Comparison of ENCODE assay signal across 8 mouse cellular contexts in genomic region chr14:55578668-55579269, GRCm38 (mm10). TPM values are rescaled to one million over a fixed set of nuclear protein-coding genes. Genes with fewer than 3 reads are reported as not detected.
DNase-seq lines count a peak whose midpoint lies in the region; ATAC-seq and TF ChIP-seq lines count a peak whose summit lies in the region.

No protein-coding gene starts in this region.

- no peak for TF ChIP-seq CTCF in testis, adult 2 months (IDR thresholded peaks at IDR 0.05; ENCODE audit: control insufficient read depth, insufficient read depth, insufficient replicate concordance, low read depth, low read length)

- DNase-seq in frontal cortex, postnatal 14 days (ENCODE audit: low spot score in 2 of 2), result no peak
- DNase-seq in forebrain, embryonic 10.5 days (ENCODE audit: extremely low spot score, low spot score), result no peak
- no peak for DNase-seq in limb, embryonic 14.5 days (ENCODE audit: low spot score)

- peaks cover 32% of the 10 kb centered on the region for H3K4me1 ChIP-seq in forebrain, embryonic 10.5 days
- peaks cover 29% of the 10 kb centered on the region for H3K4me1 ChIP-seq in hindbrain, embryonic 13.5 days (replicated peaks)
- peaks cover 9% of the 10 kb centered on the region for H3K4me1 ChIP-seq in limb, embryonic 14.5 days (ENCODE audit: control insufficient read depth, insufficient read depth, low read length)
- H3K4me1 ChIP-seq in midbrain, embryonic 12.5 days, result peaks cover 15% of the 10 kb centered on the region
- H3K4me1 ChIP-seq in testis, adult 2 months (ENCODE audit: control insufficient read depth, insufficient read depth, low read length), result peaks cover 23% of the 10 kb centered on the region

- peak overlapping the region; percentile 92 for H3K4me2 ChIP-seq in hindbrain, embryonic 13.5 days
- H3K4me2 ChIP-seq in limb, embryonic 14.5 days (replicated peaks; ENCODE audit: low read depth, low read length, severe bottlenecking), result peak overlapping the region; percentile 84
- peak overlapping the region; percentile 90 for H3K4me2 ChIP-seq in midbrain, embryonic 12.5 days (replicated peaks)

- H3K4me3 ChIP-seq in forebrain, embryonic 10.5 days, result peak overlapping the region; percentile 78
- H3K4me3 ChIP-seq in hindbrain, embryonic 13.5 days, result peak overlapping the region; percentile 71
- H3K4me3 ChIP-seq in limb, embryonic 14.5 days (replicated peaks; ENCODE audit: low read length), result peak overlapping the region; percentile 78
- peak overlapping the region; percentile 69 for H3K4me3 ChIP-seq in midbrain, embryonic 12.5 days
- H3K4me3 ChIP-seq in testis, adult 2 months (ENCODE audit: control insufficient read depth, low read depth, low read length), result peak overlapping the region; percentile 67

- ATAC-seq in frontal cortex, adult (ENCODE audit: low TSS enrichment), result 0 out of 2 replicates have a peak, but pooled peaks have one; percentile 2
- peak; percentile 53 for ATAC-seq in activated CD4-positive, CD25-positive, alpha-beta regulatory T cell, adult 4 months
- ATAC-seq in hindbrain, embryonic 13.5 days (ENCODE audit: low FRiP score), result peak; percentile 61
- ATAC-seq in limb, embryonic 14.5 days (ENCODE audit: low FRiP score, low read depth), result peak; percentile 14
- peak; percentile 44; the same call in 1 of the 2 replicates for ATAC-seq in midbrain, embryonic 12.5 days (ENCODE audit: low FRiP score, low read depth)

- WGBS in forebrain, embryonic 10.5 days, result 34% methylated on average over 6 of the region's 6 CpGs
- 38% methylated on average over 6 of the region's 6 CpGs for WGBS in hindbrain, embryonic 13.5 days
- 23% methylated on average over 6 of the region's 6 CpGs for WGBS in limb, embryonic 14.5 days
- WGBS in midbrain, embryonic 12.5 days, result 34% methylated on average over 6 of the region's 6 CpGs

- H3K36me3 ChIP-seq in forebrain, embryonic 10.5 days (replicated peaks), result peaks cover 23% of the 10 kb centered on the region
- H3K36me3 ChIP-seq in hindbrain, embryonic 13.5 days, result peaks cover 23% of the 10 kb centered on the region
- H3K36me3 ChIP-seq in limb, embryonic 14.5 days (ENCODE audit: control insufficient read depth, insufficient read depth, low read length), result peaks cover 19% of the 10 kb centered on the region
- H3K36me3 ChIP-seq in midbrain, embryonic 12.5 days, result peaks cover 21% of the 10 kb centered on the region
- H3K36me3 ChIP-seq in testis, adult 2 months (ENCODE audit: control insufficient read depth, insufficient read depth, low read length), result no peaks in the 10 kb centered on the region

- H3K9me3 ChIP-seq in forebrain, embryonic 10.5 days, result no peaks in the 10 kb centered on the region
- no peaks in the 10 kb centered on the region for H3K9me3 ChIP-seq in hindbrain, embryonic 13.5 days
- H3K9me3 ChIP-seq in limb, embryonic 14.5 days (ENCODE audit: control insufficient read depth, low read length), result no peaks in the 10 kb centered on the region
- no peaks in the 10 kb centered on the region for H3K9me3 ChIP-seq in midbrain, embryonic 12.5 days

- H3K27me3 ChIP-seq in forebrain, embryonic 10.5 days (ENCODE audit: poor library complexity, severe bottlenecking), result peaks cover 9% of the 10 kb centered on the region
- H3K27me3 ChIP-seq in hindbrain, embryonic 13.5 days, result no peaks in the 10 kb centered on the region
- no peaks in the 10 kb centered on the region for H3K27me3 ChIP-seq in limb, embryonic 14.5 days (ENCODE audit: control insufficient read depth, insufficient read depth, low read length)
- H3K27me3 ChIP-seq in midbrain, embryonic 12.5 days, result no peaks in the 10 kb centered on the region
- no peaks in the 10 kb centered on the region for H3K27me3 ChIP-seq in testis, adult 2 months (ENCODE audit: control insufficient read depth, insufficient read depth, low read length)

- peak overlapping the region; percentile 92 for H3K9ac ChIP-seq in hindbrain, embryonic 13.5 days
- peak overlapping the region; percentile 79 for H3K9ac ChIP-seq in limb, embryonic 14.5 days (ENCODE audit: low read depth, low read length, severe bottlenecking)
- H3K9ac ChIP-seq in midbrain, embryonic 12.5 days (replicated peaks), result peak overlapping the region; percentile 81

- peak overlapping the region; percentile 92 for H3K27ac ChIP-seq in forebrain, embryonic 10.5 days
- H3K27ac ChIP-seq in hindbrain, embryonic 13.5 days, result peak overlapping the region; percentile 92
- peak overlapping the region; percentile 69; the same call in 1 of the 2 replicates for H3K27ac ChIP-seq in limb, embryonic 14.5 days (replicated peaks; ENCODE audit: low read depth, low read length)
- peak overlapping the region; percentile 82 for H3K27ac ChIP-seq in midbrain, embryonic 12.5 days (replicated peaks)
- H3K27ac ChIP-seq in testis, adult 2 months (ENCODE audit: control insufficient read depth, insufficient read depth, low read depth, low read length), result peak overlapping the region; percentile 34

- TF ChIP-seq POLR2A in limb, embryonic 14.5 days (IDR thresholded peaks at IDR 0.05; ENCODE audit: borderline replicate concordance, extremely low read depth, insufficient read depth, insufficient read length), result no peak
- TF ChIP-seq POLR2A in testis, adult 2 months (IDR thresholded peaks at IDR 0.05; ENCODE audit: control insufficient read depth, low read depth, low read length), result no peak

RNA-seq across cellular contexts. Expression of gene Psme1, which starts 0.8 kb away (rescaled TPM):
- 100 to 1,000 TPM; 700 to 830 TPM for polyA plus RNA-seq in activated CD4-positive, CD25-positive, alpha-beta regulatory T cell, adult 4 months (2017; shearing (Covaris generic))
- polyA plus RNA-seq in forebrain, embryonic 10.5 days (2016; fragmentation: Nextera tagmentation; extraction: Ambion mirVana), result 90.9 and 94.3 TPM in 2 replicates
- polyA plus RNA-seq in hindbrain, embryonic 13.5 days (2015; fragmentation: Nextera tagmentation; extraction: Ambion mirVana), result 188 TPM in 2 replicates
- polyA plus RNA-seq in limb, embryonic 14.5 days (2012; rRNA removed), result 66.8 and 77.6 TPM in 2 replicates
- polyA plus RNA-seq in limb, embryonic 14.5 days (2014; fragmentation: Nextera tagmentation; extraction: Ambion mirVana), result 147 and 154 TPM in 2 replicates
- 122 and 127 TPM in 2 replicates for polyA plus RNA-seq in midbrain, embryonic 12.5 days (2016; fragmentation: Nextera tagmentation; extraction: Ambion mirVana)
- polyA plus RNA-seq in testis, adult 2 months (2012; rRNA removed), result 7.6 and 8.4 TPM in 2 replicates

RNA-seq across cellular contexts. Expression of gene Fitm1, which starts 3.4 kb away (rescaled TPM):
- polyA plus RNA-seq in activated CD4-positive, CD25-positive, alpha-beta regulatory T cell, adult 4 months (2017; shearing (Covaris generic)), result not detected
- not detected in 2 replicates for polyA plus RNA-seq in forebrain, embryonic 10.5 days (2016; fragmentation: Nextera tagmentation; extraction: Ambion mirVana)
- polyA plus RNA-seq in hindbrain, embryonic 13.5 days (2015; fragmentation: Nextera tagmentation; extraction: Ambion mirVana), result 0.40 and 0.54 TPM in 2 replicates
- polyA plus RNA-seq in limb, embryonic 14.5 days (2012; rRNA removed), result 30.9 and 43.0 TPM in 2 replicates
- polyA plus RNA-seq in limb, embryonic 14.5 days (2014; fragmentation: Nextera tagmentation; extraction: Ambion mirVana), result 19.1 and 26.9 TPM in 2 replicates
- 0.24 TPM in 1 of 2 replicates, not detected in the other for polyA plus RNA-seq in midbrain, embryonic 12.5 days (2016; fragmentation: Nextera tagmentation; extraction: Ambion mirVana)
- 40.2 and 52.7 TPM in 2 replicates for polyA plus RNA-seq in testis, adult 2 months (2012; rRNA removed)

RNA-seq across cellular contexts. Expression of gene Emc9, which starts 6.3 kb away (rescaled TPM):
- polyA plus RNA-seq in activated CD4-positive, CD25-positive, alpha-beta regulatory T cell, adult 4 months (2017; shearing (Covaris generic)), result 10 to 100 TPM; 25.2 to 28.6 TPM
- 5.3 and 5.4 TPM in 2 replicates for polyA plus RNA-seq in forebrain, embryonic 10.5 days (2016; fragmentation: Nextera tagmentation; extraction: Ambion mirVana)
- 15.7 and 20.4 TPM in 2 replicates for polyA plus RNA-seq in hindbrain, embryonic 13.5 days (2015; fragmentation: Nextera tagmentation; extraction: Ambion mirVana)
- 6.6 and 6.9 TPM in 2 replicates for polyA plus RNA-seq in limb, embryonic 14.5 days (2012; rRNA removed)
- 6.5 and 7.0 TPM in 2 replicates for polyA plus RNA-seq in limb, embryonic 14.5 days (2014; fragmentation: Nextera tagmentation; extraction: Ambion mirVana)
- 6.4 and 6.7 TPM in 2 replicates for polyA plus RNA-seq in midbrain, embryonic 12.5 days (2016; fragmentation: Nextera tagmentation; extraction: Ambion mirVana)
- polyA plus RNA-seq in testis, adult 2 months (2012; rRNA removed), result 5.8 and 6.4 TPM in 2 replicates

RNA-seq across cellular contexts. Expression of gene Psme2, which starts 12.1 kb away (rescaled TPM):
- polyA plus RNA-seq in activated CD4-positive, CD25-positive, alpha-beta regulatory T cell, adult 4 months (2017; shearing (Covaris generic)), result 100 to 1,000 TPM; 980 to 996 TPM
- polyA plus RNA-seq in forebrain, embryonic 10.5 days (2016; fragmentation: Nextera tagmentation; extraction: Ambion mirVana), result 154 and 171 TPM in 2 replicates
- polyA plus RNA-seq in hindbrain, embryonic 13.5 days (2015; fragmentation: Nextera tagmentation; extraction: Ambion mirVana), result 198 and 215 TPM in 2 replicates
- polyA plus RNA-seq in limb, embryonic 14.5 days (2012; rRNA removed), result 75.8 and 78.5 TPM in 2 replicates
- polyA plus RNA-seq in limb, embryonic 14.5 days (2014; fragmentation: Nextera tagmentation; extraction: Ambion mirVana), result 239 and 245 TPM in 2 replicates
- polyA plus RNA-seq in midbrain, embryonic 12.5 days (2016; fragmentation: Nextera tagmentation; extraction: Ambion mirVana), result 192 and 215 TPM in 2 replicates
- polyA plus RNA-seq in testis, adult 2 months (2012; rRNA removed), result 10.2 and 14.9 TPM in 2 replicates

RNA-seq across cellular contexts. Expression of gene Rnf31, which starts 12.7 kb away (rescaled TPM):
- 10 to 100 TPM; 32.6 to 33.3 TPM for polyA plus RNA-seq in activated CD4-positive, CD25-positive, alpha-beta regulatory T cell, adult 4 months (2017; shearing (Covaris generic))
- polyA plus RNA-seq in forebrain, embryonic 10.5 days (2016; fragmentation: Nextera tagmentation; extraction: Ambion mirVana), result 20.5 and 21.3 TPM in 2 replicates
- polyA plus RNA-seq in hindbrain, embryonic 13.5 days (2015; fragmentation: Nextera tagmentation; extraction: Ambion mirVana), result 18.8 and 20.8 TPM in 2 replicates
- polyA plus RNA-seq in limb, embryonic 14.5 days (2012; rRNA removed), result 23.0 and 34.1 TPM in 2 replicates
- 13.1 and 18.1 TPM in 2 replicates for polyA plus RNA-seq in limb, embryonic 14.5 days (2014; fragmentation: Nextera tagmentation; extraction: Ambion mirVana)
- polyA plus RNA-seq in midbrain, embryonic 12.5 days (2016; fragmentation: Nextera tagmentation; extraction: Ambion mirVana), result 20.0 and 20.5 TPM in 2 replicates
- polyA plus RNA-seq in testis, adult 2 months (2012; rRNA removed), result 7.8 and 8.9 TPM in 2 replicates

Comparison
In these comparisons a context has a peak if more than half of its experiments do, and no peak if none do; other contexts are left out.
1. ATAC-seq: peak in every context shown above with its lines; median percentile 61 in hindbrain, embryonic 13.5 days; 53 in activated CD4-positive, CD25-positive, alpha-beta regulatory T cell, adult 4 months; 44 in midbrain, embryonic 12.5 days; 14 in limb, embryonic 14.5 days; 2 in frontal cortex, adult.
2. H3K27ac ChIP-seq: peak in every context shown above with its lines; median percentile 92 in forebrain, embryonic 10.5 days; 92 in hindbrain, embryonic 13.5 days; 82 in midbrain, embryonic 12.5 days; 69 in limb, embryonic 14.5 days; 34 in testis, adult 2 months.
3. RNA of gene Fitm1, which starts 3.4 kb away (polyA plus RNA-seq): 40.2 to 52.7 TPM in testis, adult 2 months and 19.1 to 43.0 TPM in limb, embryonic 14.5 days; 0.40 to 0.54 TPM in hindbrain, embryonic 13.5 days, 0.24 TPM in midbrain, embryonic 12.5 days, not detected in forebrain, embryonic 10.5 days and not detected in activated CD4-positive, CD25-positive, alpha-beta regulatory T cell, adult 4 months; every median in the first group is over 10 times any median in the second.
4. Peak in every context shown above with its lines, with median percentiles within 50 percentile points of each other: H3K4me3 ChIP-seq, H3K4me2 ChIP-seq and H3K9ac ChIP-seq.